Mouse (Mus musculus) heart, adult 2 months (tissue): Measurements from ENCODE around the gene Foxi3. TPM values are rescaled to one million over a fixed set of nuclear protein-coding genes. Genes with fewer than 3 reads are reported as not detected.

Experiments
- DNase-seq, 2 experiments: peaks; one replicate each; pipeline ENCODE4 v3.0.0; 2021
- H3K27ac ChIP-seq: fragments of 200-600 bp; 2 replicates; pipeline ENCODE4 v1.8.1; 2022
- H3K27me3 ChIP-seq: fragments of 200-500 bp; 2 replicates; pipeline ENCODE4 v1.6.1; 2012; ENCODE audit warnings: mild to moderate bottlenecking, low read length, inconsistent platforms, mixed read lengths; ENCODE audit not compliant: control insufficient read depth, insufficient read depth
- H3K36me3 ChIP-seq: fragments of 200-500 bp; 2 replicates; pipeline ENCODE4 v1.6.1; 2012; ENCODE audit warnings: low read length, inconsistent platforms; ENCODE audit not compliant: control insufficient read depth, insufficient read depth
- H3K4me1 ChIP-seq: fragments of 200-500 bp; 2 replicates; pipeline ENCODE4 v1.6.1; 2011; ENCODE audit warnings: low read length; ENCODE audit not compliant: control insufficient read depth, insufficient read depth
- H3K4me3 ChIP-seq: fragments of 200-600 bp; 2 replicates; pipeline ENCODE4 v1.8.1; 2022
- H3K79me2 ChIP-seq: fragments of 200-500 bp; replicated peaks from 2 replicates; pipeline ENCODE4 v1.6.1; 2012; ENCODE audit warnings: mild to moderate bottlenecking, inconsistent platforms, low read length, moderate library complexity, mixed read lengths; ENCODE audit not compliant: control insufficient read depth, insufficient read depth
- H3K9ac ChIP-seq: fragments of 200-500 bp; 2 replicates; pipeline ENCODE4 v1.6.1; 2012; ENCODE audit warnings: low read depth, mild to moderate bottlenecking, control low read depth, inconsistent platforms, low read length, mixed read lengths
- CTCF ChIP-seq: fragments of 200-600 bp; IDR thresholded peaks from 2 replicates; pipeline ENCODE4 v1.8.1; 2022; ENCODE audit warnings: antibody characterized with exemption, mild to moderate bottlenecking, moderate library complexity
- EP300 ChIP-seq: fragments of 200-500 bp; IDR thresholded peaks from 2 replicates; pipeline ENCODE4 v1.6.1; 2011; ENCODE audit warnings: low read depth, low read length, control low read depth; ENCODE audit not compliant: insufficient read depth
- POLR2A ChIP-seq: fragments of 200-500 bp; IDR thresholded peaks from 2 replicates; pipeline ENCODE4 v1.6.1; 2011; ENCODE audit warnings: mild to moderate bottlenecking, low read depth, low read length, control low read depth; ENCODE audit not compliant: insufficient read depth
- WGBS: fragments of 180-500 bp; shearing (Covaris S2); methylation state at CpG from one replicate; pipeline ENCODE4 v1.1.7; 2018; 5-methylcytosine and 5-hydroxymethylcytosine counted together
- intact Hi-C: fragments of 180-260 bp; cut with DNase I; formaldehyde crosslinking; loops from one replicate; pipeline ENCODE4 v1.15.1; 2025
- long read RNA-seq: library from polyadenylated mRNA; stranded (forward); transcript quantifications from one replicate; pipeline ENCODE4 v2.0.0, GENCODE M21; 2021
- polyA plus RNA-seq: library from polyadenylated mRNA; depleted of rRNA; stranded (reverse); fragments of >200 nt; gene quantifications from 2 replicates; pipeline ENCODE4 v1.2.3, GENCODE M21; 2012; rRNA removed
- total RNA-seq, 2 experiments: library from RNA; stranded (reverse); gene quantifications; 2 replicates each; pipeline ENCODE4 v1.2.3; 2021

Foxi3 gene
- total RNA-seq (not detected), polyA plus RNA-seq (not detected in 2 replicates)
- long read RNA-seq: 0 reads

- Histone ChIP-seq H3K9ac (no peak within 1 kb of the TSS), H3K4me1 (no peaks in the 10 kb centered on the region), H3K27ac (no peak within 1 kb of the TSS), H3K79me2 (no peaks in the 10 kb centered on the region), H3K4me3 (no peak within 1 kb of the TSS; the same call in 1 of the 2 replicates), H3K36me3 (no peaks in the 10 kb centered on the region), H3K27me3 (peaks cover 23% of the 10 kb centered on the region)
- intact Hi-C loops: no loop called here
- TF ChIP-seq POLR2A: no peak
- TF ChIP-seq EP300: no peak
- no peak for TF ChIP-seq CTCF
- WGBS: 1% methylated on average over 67 of the region's 67 CpGs
- DNase-seq: peak in 1 of 2 experiments; percentile 21
Measured at GRCm38 (mm10) chr6:70956285-70956912, at the start of gene Foxi3. TSS of gene Foxi3 (plus strand) at chr6:70956531.

- Histone ChIP-seq H3K4me1 (no peaks in the 10 kb centered on the region), H3K27me3 (peaks cover 2% of the 10 kb centered on the region; the same call in 1 of the 2 replicates), H3K79me2 (no peaks in the 10 kb centered on the region), H3K36me3 (no peaks in the 10 kb centered on the region), H3K4me3 (no peak overlapping the region), H3K27ac (no peak overlapping the region), H3K9ac (no peak overlapping the region)
- TF ChIP-seq EP300: no peak
- no peak for TF ChIP-seq CTCF
- TF ChIP-seq POLR2A: no peak
- intact Hi-C loops: no loop called here
- DNase-seq: no peak
- WGBS: 81% methylated on average over 7 of the region's 7 CpGs
Measured at GRCm38 (mm10) chr6:70909572-70909971, 46.8 kb upstream of the Foxi3 start.

- Histone ChIP-seq H3K9ac (no peak overlapping the region), H3K79me2 (no peaks in the 10 kb centered on the region), H3K27me3 (peaks cover 2% of the 10 kb centered on the region; the same call in 1 of the 2 replicates), H3K27ac (no peak overlapping the region), H3K4me3 (no peak overlapping the region), H3K4me1 (no peaks in the 10 kb centered on the region), H3K36me3 (no peaks in the 10 kb centered on the region)
- intact Hi-C loops: no loop called here
- no peak for TF ChIP-seq CTCF
- TF ChIP-seq POLR2A: no peak
- TF ChIP-seq EP300: no peak
- DNase-seq: no peak
- 58% methylated on average over 4 of the region's 4 CpGs for WGBS
Measured at GRCm38 (mm10) chr6:70910285-70910684, 46.0 kb upstream of the Foxi3 start.

GRCm38 (mm10) chr6:70911668-70912395 is 44.5 kb upstream of the Foxi3 start:
- no peak overlapping the region for H3K4me3 ChIP-seq
- WGBS: 11% methylated on average over 20 of the region's 20 CpGs
- no peaks in the 10 kb centered on the region for H3K79me2 ChIP-seq
- no peaks in the 10 kb centered on the region for H3K4me1 ChIP-seq
- H3K27ac ChIP-seq: no peak overlapping the region
- peaks cover 2% of the 10 kb centered on the region; the same call in 1 of the 2 replicates for H3K27me3 ChIP-seq
- no peaks in the 10 kb centered on the region for H3K36me3 ChIP-seq
- TF ChIP-seq EP300: no peak
- no peak for TF ChIP-seq POLR2A
- TF ChIP-seq CTCF: no peak
- H3K9ac ChIP-seq: no peak overlapping the region
- intact Hi-C loops: no loop called here
- DNase-seq: no peak

- intact Hi-C loops: no loop called here
Measured at GRCm38 (mm10) chr6:70912396-70912765, 44.0 kb upstream of the Foxi3 start.

GRCm38 (mm10) chr6:70918827-70919226 is 37.5 kb upstream of the Foxi3 start, which contains the start of gene Tex37:
TSS of gene Tex37 (minus strand) at chr6:70918927.
- H3K4me3 ChIP-seq: no peak within 1 kb of the TSS
- H3K27ac ChIP-seq: no peak within 1 kb of the TSS
- no peaks in the 10 kb centered on the region for H3K4me1 ChIP-seq
- no peaks in the 10 kb centered on the region for H3K79me2 ChIP-seq
- 81% methylated on average over 3 of the region's 3 CpGs for WGBS
- intact Hi-C loops: no loop called here
- H3K36me3 ChIP-seq: no peaks in the 10 kb centered on the region
- no peak within 1 kb of the TSS for H3K9ac ChIP-seq
- TF ChIP-seq CTCF: no peak
- no peak for TF ChIP-seq EP300
- TF ChIP-seq POLR2A: no peak
- no peaks in the 10 kb centered on the region for H3K27me3 ChIP-seq
- no peak for DNase-seq

More at GRCm38 (mm10) chr6:70912396-70912765, 44.0 kb upstream of the Foxi3 start:
- Histone ChIP-seq H3K27ac (no peak overlapping the region), H3K4me1 (no peaks in the 10 kb centered on the region), H3K36me3 (no peaks in the 10 kb centered on the region), H3K4me3 (no peak overlapping the region), H3K79me2 (no peaks in the 10 kb centered on the region), H3K27me3 (peaks cover 2% of the 10 kb centered on the region; the same call in 1 of the 2 replicates), H3K9ac (no peak overlapping the region)
- DNase-seq: no peak
- WGBS: 67% methylated on average over 7 of the region's 7 CpGs
- TF ChIP-seq CTCF: no peak
- TF ChIP-seq EP300: no peak
- TF ChIP-seq POLR2A: no peak
